Mouse (Mus musculus) heart, adult 2 months (tissue): Measurements from ENCODE around the gene Cyb5r4.

ENCODE experiments used
- CTCF ChIP-seq: fragments of 200-600 bp; IDR thresholded peaks from 2 replicates; pipeline ENCODE4 v1.8.1; 2022; ENCODE audit warnings: antibody characterized with exemption, mild to moderate bottlenecking, moderate library complexity
- EP300 ChIP-seq: fragments of 200-500 bp; IDR thresholded peaks from 2 replicates; pipeline ENCODE4 v1.6.1; 2011; ENCODE audit warnings: low read depth, low read length, control low read depth; ENCODE audit not compliant: insufficient read depth
- POLR2A ChIP-seq: fragments of 200-500 bp; IDR thresholded peaks from 2 replicates; pipeline ENCODE4 v1.6.1; 2011; ENCODE audit warnings: mild to moderate bottlenecking, low read depth, low read length, control low read depth; ENCODE audit not compliant: insufficient read depth

- no peak for TF ChIP-seq CTCF
- TF ChIP-seq POLR2A, result no peak
- no peak for TF ChIP-seq EP300
Measured at GRCm38 (mm10) chr9:87004701-87005434, 16.9 kb upstream of the Cyb5r4 start.
